Mouse (Mus musculus): ENCODE results near the gene Reep3.

GRCm38 (mm10) chr10:67120180-67120579 lies 23.4 kb upstream of the Reep3 start:
- TF ChIP-seq POLR2A (IDR thresholded peaks at IDR 0.05; ENCODE audit: borderline replicate concordance, extremely low read depth, insufficient read depth, insufficient read length, poor library complexity, severe bottlenecking) (no peak), CTCF (IDR thresholded peaks at IDR 0.05; ENCODE audit: borderline replicate concordance, extremely low read depth, insufficient read depth, insufficient read length) (no peak)
